Mouse (Mus musculus) fat pad, adult 2 months (tissue): ENCODE measurements around the gene Lman1l.

ENCODE experiments used
- DNase-seq: peaks from one replicate; pipeline ENCODE4 v3.0.0-alpha.2; 2011; ENCODE audit warnings: low read depth, low spot score; ENCODE audit errors: extremely low read depth

Lman1l gene

GRCm38 (mm10) chr9:57646551-57647103, 26.1 kb upstream of the Lman1l start:
- DNase-seq, result no peak

GRCm38 (mm10) chr9:57644944-57645893, 24.6 kb upstream of the Lman1l start:
- DNase-seq, result no peak

- no peak for DNase-seq
These were observed 23.9 kb upstream of the Lman1l start for GRCm38 (mm10) chr9:57644442-57644943.

GRCm38 (mm10) chr9:57643856-57644180, 23.2 kb upstream of the Lman1l start:
- DNase-seq, result no peak

GRCm38 (mm10) chr9:57643169-57643855, 22.7 kb upstream of the Lman1l start:
- no peak for DNase-seq

GRCm38 (mm10) chr9:57641775-57642550, 21.4 kb upstream of the Lman1l start:
- no peak for DNase-seq

GRCm38 (mm10) chr9:57641022-57641421, 20.4 kb upstream of the Lman1l start:
- DNase-seq, result no peak

- DNase-seq, result no peak
These were observed 19.8 kb upstream of the Lman1l start for GRCm38 (mm10) chr9:57640384-57640783.

GRCm38 (mm10) chr9:57639661-57640328, 19.2 kb upstream of the Lman1l start:
- no peak for DNase-seq

GRCm38 (mm10) chr9:57638651-57639459, 18.3 kb upstream of the Lman1l start:
- DNase-seq, result no peak

- no peak for DNase-seq
These were observed 17.3 kb upstream of the Lman1l start for GRCm38 (mm10) chr9:57637741-57638322.

GRCm38 (mm10) chr9:57637272-57637671, 16.7 kb upstream of the Lman1l start:
- no peak for DNase-seq

GRCm38 (mm10) chr9:57633481-57634024, 13.0 kb upstream of the Lman1l start:
- DNase-seq, result no peak

GRCm38 (mm10) chr9:57629118-57629874, 8.7 kb upstream of the Lman1l start:
- DNase-seq, result no peak

- DNase-seq, result no peak
These were observed 8.1 kb upstream of the Lman1l start for GRCm38 (mm10) chr9:57628717-57629116.

GRCm38 (mm10) chr9:57627892-57628291, 7.3 kb upstream of the Lman1l start:
- DNase-seq, result no peak

GRCm38 (mm10) chr9:57627191-57627590, 6.6 kb upstream of the Lman1l start:
- DNase-seq, result no peak
